Mouse (Mus musculus) CD8-positive naive resting alpha-beta T cell, adult 2 months (primary cell): Measurements from ENCODE around the gene Marc2.
A peak's percentile ranks its signal among the peaks of the same experiment; 100 is the strongest.

ENCODE experiments used
- DNase-seq, 2 experiments: peaks; one replicate each; pipeline ENCODE4 v3.0.0; 2022; ENCODE audit warnings: low read depth in 2 of 2, low spot score in 2 of 2

Gene Marc2

DNA sequence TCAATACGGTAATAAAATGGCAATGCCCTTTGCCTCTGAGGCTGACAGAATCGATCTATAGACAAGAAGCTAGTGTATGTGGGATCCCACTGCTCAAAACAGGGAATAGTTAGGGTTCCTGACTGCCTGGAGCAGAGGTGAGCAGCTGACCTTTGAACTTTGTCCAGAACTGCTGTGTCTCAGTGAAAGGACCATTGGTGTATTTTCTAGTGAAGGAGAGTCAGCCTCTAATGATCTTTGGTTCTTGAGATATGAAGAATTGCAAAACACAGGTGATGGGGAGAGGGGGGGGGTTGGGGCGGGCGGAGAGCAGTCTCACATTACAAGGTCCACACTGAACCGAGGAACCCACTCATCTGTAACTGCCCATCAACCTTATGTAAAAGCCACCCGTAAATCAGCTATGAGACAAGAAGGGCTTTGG is 36.7 kb downstream of the Marc2 start:
- DNase-seq: no peak

GRCm38 (mm10) chr1:184808418-184809012 is 37.7 kb downstream of the Marc2 start:
- no peak for DNase-seq

- no peak for DNase-seq
These were observed 38.4 kb downstream of the Marc2 start for GRCm38 (mm10) chr1:184807627-184808417.

- no peak for DNase-seq
These were observed 39.1 kb downstream of the Marc2 start for GRCm38 (mm10) chr1:184807123-184807522.

GRCm38 (mm10) chr1:184805749-184806148 is 40.5 kb downstream of the Marc2 start:
- no peak for DNase-seq

DNA sequence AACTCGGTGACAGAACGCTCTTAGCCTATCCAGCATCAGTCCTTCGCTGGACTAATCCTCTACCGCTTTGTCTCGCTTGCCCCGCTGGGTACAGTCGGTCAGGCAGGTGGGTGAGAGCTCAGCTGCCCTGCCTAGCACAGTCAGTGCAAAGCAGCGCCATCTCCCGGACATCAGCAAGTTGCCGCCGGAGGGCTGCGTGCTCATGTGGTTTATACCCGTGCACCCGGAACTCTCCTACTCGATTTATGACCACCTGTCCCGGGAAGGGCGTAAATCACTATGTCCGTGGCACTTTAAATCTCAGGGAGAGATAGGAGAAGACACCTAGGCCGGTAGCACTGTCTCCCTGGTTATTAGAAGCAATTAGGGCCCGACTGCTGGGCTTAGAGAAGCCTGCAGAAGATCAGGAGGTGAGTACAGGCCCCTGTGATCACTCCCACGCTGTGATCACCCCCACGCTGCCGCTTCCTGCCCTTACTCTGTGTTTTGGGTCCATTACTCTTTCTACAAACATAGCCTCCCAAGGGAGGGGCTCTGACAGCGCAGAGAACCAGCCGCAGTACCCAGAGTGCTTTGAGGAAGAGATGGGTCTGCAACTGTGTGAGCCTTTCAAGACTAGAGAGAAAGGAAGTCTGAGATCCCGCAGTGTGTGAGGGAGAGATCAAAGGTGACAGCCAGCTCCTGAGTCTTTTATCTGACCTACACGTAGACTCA is 52.9 kb downstream of the Marc2 start:
- peak; percentile 71 to 80 for DNase-seq

DNA sequence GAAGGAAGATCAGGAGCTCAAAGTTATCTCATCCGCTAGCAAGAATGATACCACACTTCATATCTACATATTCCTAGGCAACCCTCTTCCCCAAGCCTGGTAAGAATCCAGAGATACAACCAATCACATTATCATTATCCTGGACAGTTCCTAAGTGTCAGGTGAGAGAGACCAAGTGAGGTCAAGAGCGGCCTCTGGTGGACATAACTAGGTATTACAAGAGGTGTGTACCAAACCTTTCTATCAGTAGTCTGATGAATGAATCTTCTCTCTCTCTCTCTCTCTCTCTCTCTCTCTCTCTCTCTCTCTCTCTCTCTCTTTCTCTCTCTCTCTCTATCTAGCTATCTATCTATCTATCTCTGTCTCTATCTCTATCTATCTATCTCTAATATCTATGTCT is 55.1 kb downstream of the Marc2 start:
- DNase-seq: peak; percentile 32 to 59

DNA sequence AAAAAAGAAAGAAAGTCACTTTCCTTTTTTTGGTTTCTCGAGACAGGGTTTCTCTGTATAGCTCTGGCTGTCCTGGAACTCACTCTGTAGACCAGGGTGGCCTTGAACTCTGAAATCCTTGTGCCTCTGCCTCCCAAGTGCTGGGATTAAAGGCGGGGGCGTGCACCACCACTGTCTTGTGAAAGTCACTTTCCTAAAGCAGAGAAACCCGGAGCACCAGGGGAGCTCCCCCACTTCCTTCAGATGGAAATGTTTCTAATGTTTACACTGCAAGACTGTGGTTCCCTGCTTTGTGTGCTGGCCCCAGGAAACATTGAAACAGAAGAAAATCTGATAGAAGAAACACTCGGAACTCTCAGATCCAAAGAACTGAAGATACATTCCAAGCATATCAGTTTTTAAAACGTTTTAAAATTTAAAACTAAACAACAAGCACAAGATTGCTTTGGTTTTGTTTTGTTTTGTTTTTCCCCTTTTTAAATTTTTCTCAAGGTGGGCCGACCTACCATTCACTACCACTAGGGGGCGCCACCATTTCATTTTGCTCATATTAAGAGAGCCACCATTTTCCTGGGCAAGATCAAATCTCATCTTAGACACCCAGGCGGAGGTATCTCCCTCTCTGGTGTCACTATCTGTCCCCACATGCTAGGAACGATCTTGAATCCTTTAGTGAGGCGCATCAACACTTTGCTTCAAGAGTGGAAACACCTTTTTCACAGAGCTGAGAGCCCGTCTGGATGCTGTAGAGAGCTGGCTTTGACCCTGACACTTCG is 59.7 kb downstream of the Marc2 start:
- DNase-seq: peak; percentile 26 to 32

- DNase-seq: no peak
These were observed 62.6 kb downstream of the Marc2 start for GRCm38 (mm10) chr1:184783641-184784040.

GRCm38 (mm10) chr1:184782161-184782513 is 64.1 kb downstream of the Marc2 start:
- no peak for DNase-seq

DNA sequence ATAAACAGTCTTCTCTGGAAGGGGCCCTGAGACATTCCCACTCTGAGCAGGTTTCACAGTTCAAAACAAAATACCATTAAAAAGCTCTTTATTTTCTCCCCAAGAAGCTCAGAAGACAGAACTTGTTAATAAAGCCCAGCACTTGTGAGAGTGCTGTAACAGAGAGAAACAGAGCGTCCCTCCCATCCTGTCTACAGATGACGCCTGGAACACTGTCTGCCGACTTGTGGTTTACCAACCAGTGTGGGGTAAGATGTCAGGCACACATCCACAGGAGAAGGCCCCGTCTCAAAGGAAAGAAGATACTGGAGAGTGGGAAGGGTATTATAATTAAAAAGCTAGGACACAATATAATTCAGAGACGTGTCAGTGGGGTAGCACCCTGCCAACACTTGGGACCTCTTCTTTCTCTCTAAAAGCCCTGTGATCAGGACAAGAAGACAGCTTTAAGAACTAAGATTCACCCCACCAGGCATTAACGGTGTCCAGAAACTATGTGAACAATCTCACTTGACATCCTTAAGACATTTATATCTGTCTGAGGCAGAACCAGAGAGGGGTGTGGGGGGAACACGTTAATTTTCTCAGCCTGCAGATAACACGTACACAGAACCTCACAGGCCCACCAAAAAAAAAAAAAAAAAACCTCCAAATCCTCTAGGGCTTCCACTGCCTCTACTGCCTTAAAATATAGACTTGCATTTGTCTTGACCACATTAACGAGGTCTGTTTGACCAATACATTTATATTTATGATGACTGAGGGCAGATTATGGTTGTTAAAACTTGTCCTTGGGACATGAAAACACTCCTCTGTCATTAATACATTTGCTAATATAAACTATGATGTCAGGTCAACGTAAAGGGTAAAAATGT is 64.7 kb downstream of the Marc2 start:
- no peak for DNase-seq

DNA sequence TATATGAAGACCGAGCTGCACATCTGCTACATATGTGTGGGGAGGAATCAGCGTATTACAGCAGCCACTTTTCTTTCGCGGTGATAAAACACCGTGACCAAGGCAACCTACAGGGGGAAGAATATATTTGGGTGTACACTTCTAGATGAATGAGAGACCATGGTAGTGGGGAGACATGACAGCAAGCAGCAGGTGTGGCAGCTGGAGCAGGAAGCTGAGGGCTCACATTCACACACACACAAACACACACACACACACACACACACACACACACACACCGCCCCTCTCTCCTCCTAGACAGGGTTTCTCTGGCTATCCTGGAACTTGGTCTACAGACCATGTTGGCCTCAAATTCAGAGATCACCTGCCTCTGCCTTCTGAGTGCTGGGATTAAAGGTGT is 68.1 kb downstream of the Marc2 start:
- DNase-seq: no peak

DNA sequence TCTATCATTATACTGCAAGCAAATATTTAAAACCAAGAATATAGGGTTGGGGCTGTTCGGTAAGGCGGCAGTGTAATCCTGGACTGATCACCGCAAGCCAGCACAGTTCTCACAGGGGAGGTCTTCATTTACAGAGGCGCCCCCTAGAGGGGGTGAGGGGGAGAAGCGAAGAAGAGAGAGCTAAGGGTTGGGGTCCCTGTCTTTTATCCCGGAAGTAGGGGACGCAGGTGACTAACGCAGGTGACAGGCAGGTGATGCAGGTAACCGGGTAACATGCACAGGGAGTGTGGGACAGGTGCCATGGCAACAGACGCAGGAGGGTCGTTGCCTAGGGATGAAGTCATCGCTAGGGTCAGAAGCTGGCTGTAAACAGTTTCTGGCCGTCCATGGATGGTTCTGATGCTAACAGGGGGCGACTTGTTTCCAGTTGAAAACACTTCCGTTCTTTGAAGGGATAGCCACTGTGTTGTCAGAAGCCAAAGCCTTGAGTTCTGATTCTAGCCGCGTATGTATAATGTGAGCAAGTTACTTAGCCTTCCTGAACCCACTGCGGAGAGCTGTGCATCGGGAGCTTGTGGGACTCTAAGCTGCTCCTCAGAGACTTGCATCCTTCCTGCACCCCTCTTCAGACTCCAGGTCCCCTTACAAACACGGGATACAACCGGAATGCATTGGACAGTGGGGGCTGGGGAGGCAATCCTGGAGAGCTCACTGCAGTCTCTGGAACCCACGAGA is 69.0 kb downstream of the Marc2 start:
- DNase-seq: no peak

DNA sequence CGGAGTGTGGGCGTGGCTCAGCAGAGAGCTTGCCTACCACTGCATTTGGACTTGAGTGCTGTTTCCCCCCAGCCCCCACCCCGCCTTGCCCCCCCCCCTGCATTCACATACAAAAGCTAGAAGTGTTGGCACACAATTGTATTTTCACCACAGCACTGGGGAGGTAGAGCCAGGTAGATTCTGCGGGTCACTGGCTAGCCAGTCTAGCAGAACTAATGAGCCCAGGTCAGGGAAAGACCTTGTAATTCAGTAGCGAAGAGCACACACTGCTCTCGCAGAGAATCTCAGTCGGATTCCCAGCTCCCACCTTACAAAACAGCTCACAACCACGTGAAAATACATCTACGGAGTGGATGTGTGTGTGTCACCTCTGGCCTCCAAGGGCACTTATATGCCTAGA is 71.0 kb downstream of the Marc2 start:
- DNase-seq: no peak

- no peak for DNase-seq
These were observed 74.4 kb downstream of the Marc2 start for GRCm38 (mm10) chr1:184771891-184772249.

- DNase-seq: peak; percentile 59 to 67
These were observed 74.9 kb downstream of the Marc2 start for GRCm38 (mm10) chr1:184771202-184771890.

GRCm38 (mm10) chr1:184763866-184764265 is 82.4 kb downstream of the Marc2 start:
- DNase-seq: no peak
